Mouse (Mus musculus) liver, embryonic 15.5 days (tissue): ENCODE measurements around the gene Klhdc2. TPM values are rescaled to one million over a fixed set of nuclear protein-coding genes. Genes with fewer than 3 reads are reported as not detected.
A peak's percentile ranks its signal among the peaks of the same experiment; 100 is the strongest.

Experiments
- ATAC-seq: fragments of 200-750 bp; cut with Nextera tagmentation; 2 replicates; pipeline ENCODE4 v1.8.0; 2017; ENCODE audit warnings: moderate number of reproducible peaks, mild to moderate bottlenecking, moderate library complexity; ENCODE audit not compliant: insufficient read depth
- H3K27ac ChIP-seq: fragments of 300-500 bp; sonication (generic); replicated peaks from 2 replicates; pipeline ENCODE4 v1.5.1; 2015; ENCODE audit warnings: mild to moderate bottlenecking, inconsistent platforms
- H3K27me3 ChIP-seq: fragments of 300-500 bp; sonication (generic); 2 replicates; pipeline ENCODE4 v1.6.1; 2015; ENCODE audit warnings: mild to moderate bottlenecking, inconsistent platforms
- H3K36me3 ChIP-seq: fragments of 300-500 bp; sonication (generic); replicated peaks from 2 replicates; pipeline ENCODE4 v1.6.1; 2015; ENCODE audit warnings: moderate library complexity, mild to moderate bottlenecking, inconsistent platforms
- H3K4me1 ChIP-seq: fragments of 300-500 bp; sonication (generic); replicated peaks from 2 replicates; pipeline ENCODE4 v1.6.1; 2015; ENCODE audit warnings: inconsistent platforms
- H3K4me2 ChIP-seq: fragments of 300-500 bp; sonication (generic); 2 replicates; pipeline ENCODE4 v1.6.1; 2015; ENCODE audit warnings: moderate library complexity, mild to moderate bottlenecking, inconsistent platforms
- H3K4me3 ChIP-seq: fragments of 300-500 bp; sonication (generic); replicated peaks from 2 replicates; pipeline ENCODE4 v1.5.1; 2015; ENCODE audit warnings: mild to moderate bottlenecking, inconsistent platforms
- H3K9ac ChIP-seq: fragments of 300-500 bp; sonication (generic); 2 replicates; pipeline ENCODE4 v1.6.1; 2015; ENCODE audit warnings: moderate library complexity, mild to moderate bottlenecking, inconsistent platforms
- H3K9me3 ChIP-seq: fragments of 300-500 bp; sonication (generic); replicated peaks from 2 replicates; pipeline ENCODE4 v1.6.1; 2016; ENCODE audit warnings: inconsistent platforms
- WGBS: fragments of 180-500 bp; shearing (Covaris S2); methylation state at CpG from one replicate; pipeline ENCODE4 v1.1.7; 2015; ENCODE audit warnings: mixed read lengths; ENCODE audit not compliant: insufficient replicate concordance; 5-methylcytosine and 5-hydroxymethylcytosine counted together
- polyA plus RNA-seq: library from polyadenylated mRNA; unstranded; fragments of >200 nt; fragmentation: Nextera tagmentation; extraction: Ambion mirVana; gene quantifications from 2 replicates; pipeline ENCODE4 v1.2.1, GENCODE M21; 2015

Klhdc2 gene
- polyA plus RNA-seq, result 82.8 and 83.0 TPM in 2 replicates

GRCm38 (mm10) chr12:69296511-69297410 is at the start of gene Klhdc2:
Gene Klhdc2 (plus strand): TSS chr12:69296681.
- under 1% methylated on average over 89 of the region's 98 CpGs for WGBS
- Histone ChIP-seq H3K4me1 (peaks cover 69% of the 10 kb centered on the region), H3K9ac (peak within 1 kb of the TSS; percentile 97), H3K27me3 (no peaks in the 10 kb centered on the region), H3K27ac (peak within 1 kb of the TSS; percentile 97), H3K4me3 (peak within 1 kb of the TSS; percentile 91), H3K9me3 (no peaks in the 10 kb centered on the region), H3K4me2 (peak within 1 kb of the TSS; percentile 82), H3K36me3 (peaks cover 19% of the 10 kb centered on the region)
- peak; percentile 66 for ATAC-seq

GRCm38 (mm10) chr12:69249766-69250165 is 46.7 kb upstream of the Klhdc2 start:
- WGBS, result 78% methylated on average over 4 of the region's 4 CpGs
- no peak for ATAC-seq
- Histone ChIP-seq H3K27ac (no peak overlapping the region), H3K9me3 (no peaks in the 10 kb centered on the region), H3K9ac (no peak overlapping the region), H3K4me1 (peaks cover 7% of the 10 kb centered on the region), H3K4me3 (no peak overlapping the region), H3K4me2 (no peak overlapping the region), H3K36me3 (no peaks in the 10 kb centered on the region), H3K27me3 (no peaks in the 10 kb centered on the region)

GRCm38 (mm10) chr12:69250756-69251155 is 45.7 kb upstream of the Klhdc2 start:
- no peaks in the 10 kb centered on the region for H3K27me3 ChIP-seq
- ATAC-seq, result no peak
- H3K4me3 ChIP-seq, result no peak overlapping the region
- no peaks in the 10 kb centered on the region for H3K9me3 ChIP-seq
- H3K36me3 ChIP-seq, result no peaks in the 10 kb centered on the region
- H3K4me2 ChIP-seq, result peak overlapping the region; percentile 16; the same call in 1 of the 2 replicates
- H3K27ac ChIP-seq, result no peak overlapping the region
- WGBS, result 32% methylated on average over 8 of the region's 8 CpGs
- no peak overlapping the region for H3K9ac ChIP-seq
- peaks cover 7% of the 10 kb centered on the region for H3K4me1 ChIP-seq

GRCm38 (mm10) chr12:69253806-69254205 is 42.7 kb upstream of the Klhdc2 start:
- Histone ChIP-seq H3K4me3 (no peak overlapping the region), H3K27me3 (no peaks in the 10 kb centered on the region), H3K36me3 (no peaks in the 10 kb centered on the region), H3K4me2 (no peak overlapping the region), H3K27ac (no peak overlapping the region), H3K4me1 (peaks cover 16% of the 10 kb centered on the region), H3K9me3 (no peaks in the 10 kb centered on the region), H3K9ac (no peak overlapping the region)
- 78% methylated on average over 1 of the region's 1 CpGs for WGBS
- ATAC-seq, result no peak

DNA sequence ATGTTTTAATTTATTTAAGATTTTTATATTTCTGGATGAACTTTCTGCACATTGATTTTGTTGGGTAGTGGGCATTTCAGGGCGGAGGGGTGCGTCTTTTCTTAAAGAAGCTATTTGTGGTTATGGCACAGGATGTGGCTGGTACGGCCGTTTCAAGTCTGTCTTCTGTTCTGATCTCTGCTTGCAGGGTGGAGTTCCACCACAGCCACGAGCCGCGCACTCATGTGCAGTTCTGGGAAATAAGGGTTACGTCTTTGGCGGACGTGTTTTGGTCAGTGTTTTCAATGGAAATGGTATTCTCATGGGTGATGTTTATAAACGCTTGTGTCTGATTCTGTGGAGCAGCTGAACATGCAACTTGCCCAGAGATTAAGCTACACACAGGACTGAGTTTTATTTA is 38.6 kb upstream of the Klhdc2 start:
- 20% methylated on average over 11 of the region's 11 CpGs for WGBS
- Histone ChIP-seq H3K4me1 (peaks cover 9% of the 10 kb centered on the region; the same call in 1 of the 2 replicates), H3K4me2 (peak overlapping the region; percentile 33), H3K9me3 (no peaks in the 10 kb centered on the region), H3K27ac (no peak overlapping the region), H3K9ac (no peak overlapping the region), H3K27me3 (no peaks in the 10 kb centered on the region), H3K4me3 (no peak overlapping the region), H3K36me3 (no peaks in the 10 kb centered on the region)
- ATAC-seq, result no peak

GRCm38 (mm10) chr12:69262251-69262650 is 34.2 kb upstream of the Klhdc2 start:
- Histone ChIP-seq H3K4me1 (peaks cover 9% of the 10 kb centered on the region; the same call in 1 of the 2 replicates), H3K27me3 (no peaks in the 10 kb centered on the region), H3K9ac (no peak overlapping the region), H3K27ac (no peak overlapping the region), H3K4me3 (no peak overlapping the region), H3K36me3 (no peaks in the 10 kb centered on the region), H3K9me3 (no peaks in the 10 kb centered on the region), H3K4me2 (no peak overlapping the region)
- no peak for ATAC-seq
- 79% methylated on average over 5 of the region's 5 CpGs for whole genome bisulfite sequencing

DNA sequence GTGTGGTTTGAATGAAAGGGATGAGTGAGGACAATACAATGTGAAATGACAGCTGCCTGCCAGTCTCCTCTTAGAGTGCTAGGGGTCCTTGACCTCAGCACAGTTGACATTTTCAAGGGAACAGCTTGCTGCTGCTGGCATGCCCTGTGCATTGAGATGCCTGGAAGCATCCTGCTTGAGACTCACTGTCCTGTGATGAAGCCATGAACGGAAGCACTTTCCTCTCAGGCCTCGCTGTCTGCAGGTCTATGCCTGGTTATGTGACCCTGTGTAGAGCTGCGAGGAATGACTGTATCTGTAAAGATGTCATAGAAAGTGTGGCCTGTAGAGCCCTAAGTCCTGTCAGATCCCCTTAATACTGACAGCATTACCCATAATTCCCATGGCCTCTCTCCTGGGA is 31.4 kb upstream of the Klhdc2 start:
- ATAC-seq, result no peak
- 78% methylated on average over 3 of the region's 3 CpGs for WGBS
- no peak overlapping the region for H3K4me3 ChIP-seq

GRCm38 (mm10) chr12:69267956-69268632 is 28.4 kb upstream of the Klhdc2 start:
- Histone ChIP-seq H3K27ac (no peak overlapping the region), H3K4me3 (no peak overlapping the region), H3K36me3 (no peaks in the 10 kb centered on the region), H3K4me1 (no peaks in the 10 kb centered on the region), H3K9me3 (no peaks in the 10 kb centered on the region), H3K4me2 (no peak overlapping the region), H3K9ac (no peak overlapping the region), H3K27me3 (no peaks in the 10 kb centered on the region)
- no peak for ATAC-seq
- WGBS, result 76% methylated on average over 11 of the region's 11 CpGs

More for the DNA sequence above, 31.4 kb upstream of the Klhdc2 start:
- no peaks in the 10 kb centered on the region for H3K36me3 ChIP-seq
- no peak overlapping the region for H3K27ac ChIP-seq
- H3K9me3 ChIP-seq, result no peaks in the 10 kb centered on the region
- H3K9ac ChIP-seq, result no peak overlapping the region
- H3K4me2 ChIP-seq, result no peak overlapping the region
- no peaks in the 10 kb centered on the region for H3K27me3 ChIP-seq
- no peaks in the 10 kb centered on the region for H3K4me1 ChIP-seq

GRCm38 (mm10) chr12:69268956-69269355 is 27.5 kb upstream of the Klhdc2 start:
- H3K27me3 ChIP-seq, result no peaks in the 10 kb centered on the region

GRCm38 (mm10) chr12:69279931-69280469 is 16.5 kb upstream of the Klhdc2 start:
- 8% methylated on average over 1 of the region's 1 CpGs for WGBS
- H3K27me3 ChIP-seq, result no peaks in the 10 kb centered on the region
- H3K4me2 ChIP-seq, result no peak overlapping the region
- H3K9me3 ChIP-seq, result no peaks in the 10 kb centered on the region
- ATAC-seq, result no peak
- H3K4me3 ChIP-seq, result no peak overlapping the region
- H3K9ac ChIP-seq, result no peak overlapping the region
- H3K27ac ChIP-seq, result no peak overlapping the region
- no peaks in the 10 kb centered on the region for H3K36me3 ChIP-seq
- no peaks in the 10 kb centered on the region for H3K4me1 ChIP-seq

More at GRCm38 (mm10) chr12:69268956-69269355, 27.5 kb upstream of the Klhdc2 start:
- Histone ChIP-seq H3K27ac (no peak overlapping the region), H3K4me1 (no peaks in the 10 kb centered on the region), H3K4me2 (no peak overlapping the region), H3K4me3 (no peak overlapping the region), H3K9ac (no peak overlapping the region), H3K36me3 (no peaks in the 10 kb centered on the region), H3K9me3 (no peaks in the 10 kb centered on the region)
- WGBS, result 82% methylated on average over 2 of the region's 2 CpGs
- no peak for ATAC-seq

GRCm38 (mm10) chr12:69280915-69281314 is 15.6 kb upstream of the Klhdc2 start:
- WGBS, result 84% methylated on average over 3 of the region's 3 CpGs
- H3K4me1 ChIP-seq, result no peaks in the 10 kb centered on the region
- no peaks in the 10 kb centered on the region for H3K36me3 ChIP-seq
- H3K9me3 ChIP-seq, result no peaks in the 10 kb centered on the region
- no peak for ATAC-seq
- H3K4me2 ChIP-seq, result no peak overlapping the region
- H3K4me3 ChIP-seq, result no peak overlapping the region
- no peaks in the 10 kb centered on the region for H3K27me3 ChIP-seq
- no peak overlapping the region for H3K9ac ChIP-seq
- H3K27ac ChIP-seq, result no peak overlapping the region
